Mouse (Mus musculus) mouse embryonic stem cell (cell line): Measurements from ENCODE around the gene Midn.

Experiments used
- in situ Hi-C, 2 experiments: fragments of 300-500 bp; cut with MboI; formaldehyde crosslinking; loops; 1 replicate in 1 of 2; 3 replicates in 1 of 2; pipeline ENCODE4 v1.14.3; 2019 to 2020; ENCODE audit warnings: low sequenced_read_pairs in 2 of 2, low pct_unique_long_range_greater_than_20kb in 1 of 2, mixed read lengths in 1 of 2; ENCODE audit not compliant: unreplicated experiment in 1 of 2

Gene Midn

GRCm38 (mm10) chr10:80196778-80197581, 48.9 kb downstream of the Midn start:
- in situ Hi-C loops = loop anchor here in 1 of 2 experiments (25.0 kb wide), 1 partner anchor 165 kb away; the partner anchor contains the start of gene Plk5

DNA sequence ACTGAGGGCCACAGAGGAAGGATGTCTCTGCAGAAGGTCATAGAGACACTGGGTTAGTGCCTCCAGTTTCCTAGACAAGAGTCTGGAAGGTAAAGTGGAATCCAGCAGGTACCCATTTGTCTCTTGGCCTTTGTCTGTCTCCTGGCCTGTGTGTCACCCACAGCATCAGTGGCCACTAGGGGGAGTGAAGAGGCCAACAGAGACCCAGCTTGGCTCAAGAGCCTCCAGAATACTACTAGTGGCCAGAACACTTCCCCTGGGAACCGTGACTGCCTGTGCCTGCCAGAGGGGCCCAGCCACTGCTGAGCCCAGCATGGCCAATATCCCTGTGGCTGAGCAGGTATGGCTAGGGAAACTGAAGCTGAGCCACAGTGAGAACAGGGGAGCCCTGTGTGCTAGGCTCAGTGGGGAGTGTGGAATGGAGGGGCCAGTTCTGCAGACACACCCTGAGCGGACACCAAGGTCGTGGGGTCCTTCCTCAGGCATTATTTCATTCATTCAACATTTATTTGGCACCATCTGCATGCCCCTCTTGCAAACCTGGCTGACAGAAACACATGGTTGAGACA, 51.5 kb downstream of the Midn start:
- in situ Hi-C loops = loop anchor here in 1 of 2 experiments (25.0 kb wide), 1 partner anchor 163 kb away; the partner anchor contains the start of gene Plk5

GRCm38 (mm10) chr10:80200485-80200884, 52.4 kb downstream of the Midn start:
- in situ Hi-C loops = no loop called here

DNA sequence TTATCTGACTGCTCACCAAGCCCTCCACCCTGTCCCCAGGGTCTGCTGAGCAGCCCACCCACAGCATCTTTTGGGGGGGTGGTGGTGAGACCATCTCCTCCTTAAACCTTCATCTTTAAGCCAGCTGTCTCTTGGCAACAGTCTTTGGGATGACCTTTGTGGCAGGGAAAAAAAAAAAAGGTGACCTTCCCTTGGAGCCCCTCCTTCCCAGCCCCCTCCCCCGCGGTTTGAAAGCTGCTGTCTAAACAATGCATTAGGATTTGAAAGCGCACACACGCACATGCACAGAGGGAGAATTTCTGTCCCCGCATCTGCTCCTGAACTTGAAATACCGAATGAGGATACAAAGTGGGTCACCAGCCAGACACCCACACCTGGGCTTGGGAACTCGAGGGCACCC, 56.0 kb downstream of the Midn start:
- in situ Hi-C loops = no loop called here

DNA sequence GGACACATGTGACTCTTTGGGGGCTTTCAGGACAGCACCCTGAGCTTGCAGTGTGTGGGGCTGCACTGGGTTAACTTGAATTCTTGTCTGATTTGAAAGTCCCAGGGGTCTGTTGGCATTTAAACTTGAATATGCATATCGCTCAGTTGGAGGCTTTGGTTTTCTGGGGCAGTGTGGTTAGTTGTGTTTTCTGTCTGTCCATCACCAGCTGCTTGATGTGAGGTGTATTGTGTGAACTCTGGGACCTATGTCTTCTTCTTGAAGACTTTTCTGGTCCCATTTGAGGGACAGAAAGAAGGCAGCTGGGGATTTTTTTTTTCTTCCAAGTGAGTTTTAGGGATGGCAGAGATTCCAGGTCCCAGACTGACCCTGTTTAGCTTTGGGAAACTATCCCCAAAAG, 59.1 kb downstream of the Midn start:
- in situ Hi-C loops = no loop called here

DNA sequence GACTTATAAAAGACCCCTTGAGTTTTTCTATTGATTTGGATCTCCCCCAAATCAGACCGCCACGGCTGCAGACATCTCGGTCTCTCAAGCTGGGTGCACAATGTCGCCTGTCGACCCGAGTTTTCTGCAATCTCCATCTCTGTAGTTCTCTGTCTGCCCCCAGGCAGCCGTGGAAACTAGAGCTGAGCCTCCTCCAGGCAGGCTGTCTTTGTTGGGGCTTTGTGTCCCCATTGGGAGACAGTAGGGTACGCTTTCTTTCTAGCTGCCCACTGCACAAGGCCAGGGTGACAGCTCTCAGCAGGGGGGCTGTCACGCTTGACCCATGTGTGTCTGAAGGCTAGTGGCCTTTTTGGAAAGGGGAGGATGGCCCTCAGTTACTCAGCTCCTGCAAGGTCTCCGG, 59.6 kb downstream of the Midn start:
- in situ Hi-C loops = no loop called here
